Mouse (Mus musculus) embryonic facial prominence, embryonic 15.5 days (tissue): ENCODE results near the gene Foxd3. TPM values are rescaled to one million over a fixed set of nuclear protein-coding genes. Genes with fewer than 3 reads are reported as not detected.

Source experiments
- ATAC-seq: fragments of 200-750 bp; cut with Nextera tagmentation; 2 replicates; pipeline ENCODE4 v1.8.0; 2017; ENCODE audit warnings: low read depth, moderate TSS enrichment; ENCODE audit not compliant: insufficient number of reproducible peaks, low FRiP score, low TSS enrichment
- H3K27ac ChIP-seq: fragments of 300-500 bp; sonication (generic); replicated peaks from 2 replicates; pipeline ENCODE4 v1.5.1; 2015; ENCODE audit warnings: mild to moderate bottlenecking, inconsistent platforms
- H3K27me3 ChIP-seq: fragments of 300-500 bp; sonication (generic); 2 replicates; pipeline ENCODE4 v1.6.1; 2015; ENCODE audit warnings: inconsistent platforms
- H3K36me3 ChIP-seq: fragments of 300-500 bp; sonication (generic); 2 replicates; pipeline ENCODE4 v1.6.1; 2015; ENCODE audit warnings: mild to moderate bottlenecking, inconsistent platforms
- H3K4me1 ChIP-seq: fragments of 300-500 bp; sonication (generic); 2 replicates; pipeline ENCODE4 v1.6.1; 2015; ENCODE audit warnings: inconsistent platforms
- H3K4me2 ChIP-seq: fragments of 300-500 bp; sonication (generic); replicated peaks from 2 replicates; pipeline ENCODE4 v1.6.1; 2015; ENCODE audit warnings: mild to moderate bottlenecking, inconsistent platforms
- H3K4me3 ChIP-seq: fragments of 300-500 bp; sonication (generic); replicated peaks from 2 replicates; pipeline ENCODE4 v1.5.1; 2015; ENCODE audit warnings: mild to moderate bottlenecking, inconsistent platforms
- H3K9ac ChIP-seq: fragments of 300-500 bp; sonication (generic); 2 replicates; pipeline ENCODE4 v1.6.1; 2015; ENCODE audit warnings: inconsistent platforms
- H3K9me3 ChIP-seq: fragments of 300-500 bp; sonication (generic); replicated peaks from 2 replicates; pipeline ENCODE4 v1.6.1; 2016; ENCODE audit warnings: inconsistent platforms
- WGBS: fragments of 180-500 bp; shearing (Covaris S2); methylation state at CpG from one replicate; pipeline ENCODE4 v1.1.7; 2015; 5-methylcytosine and 5-hydroxymethylcytosine counted together
- polyA plus RNA-seq: library from polyadenylated mRNA; unstranded; fragments of >200 nt; fragmentation: Nextera tagmentation; extraction: Ambion mirVana; gene quantifications from 2 replicates; pipeline ENCODE4 v1.2.1, GENCODE M21; 2015

The Foxd3 gene
- polyA plus RNA-seq, 1 experiment from 2014 or later = 1.8 TPM

GRCm38 (mm10) chr4:99657831-99658470 lies 1.9 kb downstream of the Foxd3 start:
- peak overlapping the region; percentile 46 for H3K4me2 ChIP-seq
- H3K9me3 ChIP-seq = no peaks in the 10 kb centered on the region
- peak overlapping the region; percentile 39 for H3K4me3 ChIP-seq
- 3% methylated on average over 37 of the region's 41 CpGs for WGBS
- peaks cover 92% of the 10 kb centered on the region for H3K27me3 ChIP-seq
- H3K36me3 ChIP-seq = no peaks in the 10 kb centered on the region
- no peak overlapping the region for H3K9ac ChIP-seq
- no peak overlapping the region for H3K27ac ChIP-seq
- ATAC-seq = no peak
- H3K4me1 ChIP-seq = peaks cover 37% of the 10 kb centered on the region

- H3K36me3 ChIP-seq = no peaks in the 10 kb centered on the region
- H3K4me1 ChIP-seq = peaks cover 33% of the 10 kb centered on the region
- no peak overlapping the region for H3K27ac ChIP-seq
- H3K27me3 ChIP-seq = peaks cover 92% of the 10 kb centered on the region
- no peak overlapping the region for H3K4me3 ChIP-seq
- H3K9me3 ChIP-seq = no peaks in the 10 kb centered on the region
- no peak overlapping the region for H3K9ac ChIP-seq
- no peak for ATAC-seq
- no peak overlapping the region for H3K4me2 ChIP-seq
- WGBS = 14% methylated on average over 6 of the region's 6 CpGs
These were observed 2.8 kb downstream of the Foxd3 start for GRCm38 (mm10) chr4:99658881-99659280.

- no peak overlapping the region for H3K27ac ChIP-seq
- no peak overlapping the region for H3K4me2 ChIP-seq
- H3K9ac ChIP-seq = no peak overlapping the region
- peaks cover 91% of the 10 kb centered on the region for H3K27me3 ChIP-seq
- no peak for ATAC-seq
- no peaks in the 10 kb centered on the region for H3K9me3 ChIP-seq
- no peaks in the 10 kb centered on the region for H3K36me3 ChIP-seq
- H3K4me3 ChIP-seq = no peak overlapping the region
- H3K4me1 ChIP-seq = peaks cover 33% of the 10 kb centered on the region
- 1% methylated on average over 28 of the region's 28 CpGs for WGBS
These were observed 3.4 kb downstream of the Foxd3 start for GRCm38 (mm10) chr4:99659361-99660072.

GRCm38 (mm10) chr4:99660073-99660611 lies 4.0 kb downstream of the Foxd3 start:
- Histone ChIP-seq H3K27ac (no peak overlapping the region), H3K9ac (no peak overlapping the region), H3K4me3 (0 out of 2 replicates have a peak overlapping the region, but pooled peaks have one; percentile 7), H3K27me3 (peaks cover 91% of the 10 kb centered on the region), H3K4me2 (no peak overlapping the region), H3K9me3 (no peaks in the 10 kb centered on the region), H3K36me3 (no peaks in the 10 kb centered on the region), H3K4me1 (peaks cover 33% of the 10 kb centered on the region)
- under 1% methylated on average over 20 of the region's 20 CpGs for WGBS
- no peak for ATAC-seq

GRCm38 (mm10) chr4:99660981-99661380 lies 4.9 kb downstream of the Foxd3 start:
- Histone ChIP-seq H3K36me3 (no peaks in the 10 kb centered on the region), H3K9me3 (no peaks in the 10 kb centered on the region), H3K27me3 (peaks cover 90% of the 10 kb centered on the region), H3K27ac (no peak overlapping the region), H3K4me3 (no peak overlapping the region), H3K9ac (no peak overlapping the region), H3K4me1 (peaks cover 29% of the 10 kb centered on the region), H3K4me2 (0 out of 2 replicates have a peak overlapping the region, but pooled peaks have one; percentile 28)
- no peak for ATAC-seq
- 0% methylated on average over 11 of the region's 11 CpGs for WGBS

GRCm38 (mm10) chr4:99661956-99662355 lies 5.9 kb downstream of the Foxd3 start:
- no peak for ATAC-seq
- WGBS = 6% methylated on average over 12 of the region's 12 CpGs
- H3K4me3 ChIP-seq = no peak overlapping the region
- peaks cover 20% of the 10 kb centered on the region for H3K4me1 ChIP-seq
- H3K9me3 ChIP-seq = no peaks in the 10 kb centered on the region
- no peak overlapping the region for H3K27ac ChIP-seq
- H3K4me2 ChIP-seq = no peak overlapping the region
- H3K27me3 ChIP-seq = peaks cover 80% of the 10 kb centered on the region
- H3K9ac ChIP-seq = no peak overlapping the region
- no peaks in the 10 kb centered on the region for H3K36me3 ChIP-seq

- 10% methylated on average over 9 of the region's 9 CpGs for WGBS
- H3K9ac ChIP-seq = no peak overlapping the region
- peaks cover 75% of the 10 kb centered on the region for H3K27me3 ChIP-seq
- peaks cover 15% of the 10 kb centered on the region; the same call in 1 of the 2 replicates for H3K4me1 ChIP-seq
- no peaks in the 10 kb centered on the region for H3K9me3 ChIP-seq
- ATAC-seq = no peak
- no peak overlapping the region for H3K4me2 ChIP-seq
- no peaks in the 10 kb centered on the region for H3K36me3 ChIP-seq
- no peak overlapping the region for H3K4me3 ChIP-seq
- H3K27ac ChIP-seq = no peak overlapping the region
These were observed 6.3 kb downstream of the Foxd3 start for GRCm38 (mm10) chr4:99662431-99662830.

- WGBS = 3% methylated on average over 34 of the region's 34 CpGs
- Histone ChIP-seq H3K4me2 (no peak overlapping the region), H3K4me1 (peaks cover 9% of the 10 kb centered on the region; the same call in 1 of the 2 replicates), H3K27ac (no peak overlapping the region), H3K9ac (no peak overlapping the region), H3K4me3 (no peak overlapping the region), H3K27me3 (peaks cover 70% of the 10 kb centered on the region), H3K36me3 (no peaks in the 10 kb centered on the region), H3K9me3 (no peaks in the 10 kb centered on the region)
- ATAC-seq = no peak
These were observed 6.9 kb downstream of the Foxd3 start for GRCm38 (mm10) chr4:99662841-99663567.

- Histone ChIP-seq H3K9me3 (no peaks in the 10 kb centered on the region), H3K4me2 (no peak overlapping the region), H3K36me3 (no peaks in the 10 kb centered on the region), H3K9ac (no peak overlapping the region), H3K4me3 (no peak overlapping the region), H3K27me3 (peaks cover 66% of the 10 kb centered on the region), H3K27ac (no peak overlapping the region), H3K4me1 (peaks cover 9% of the 10 kb centered on the region; the same call in 1 of the 2 replicates)
- 15% methylated on average over 8 of the region's 8 CpGs for WGBS
- ATAC-seq = no peak
These were observed 7.6 kb downstream of the Foxd3 start for GRCm38 (mm10) chr4:99663710-99664109.

GRCm38 (mm10) chr4:99670203-99670851 lies 14.2 kb downstream of the Foxd3 start:
- H3K27ac ChIP-seq = no peak overlapping the region
- H3K9ac ChIP-seq = no peak overlapping the region
- H3K4me2 ChIP-seq = no peak overlapping the region
- 83% methylated on average over 7 of the region's 7 CpGs for WGBS
- H3K9me3 ChIP-seq = no peaks in the 10 kb centered on the region
- no peak overlapping the region for H3K4me3 ChIP-seq
- no peaks in the 10 kb centered on the region for H3K4me1 ChIP-seq
- no peak for ATAC-seq
- H3K36me3 ChIP-seq = no peaks in the 10 kb centered on the region
- H3K27me3 ChIP-seq = peaks cover 4% of the 10 kb centered on the region

GRCm38 (mm10) chr4:99675191-99675590 lies 19.1 kb downstream of the Foxd3 start:
- no peak overlapping the region for H3K27ac ChIP-seq
- H3K9me3 ChIP-seq = no peaks in the 10 kb centered on the region
- no peak overlapping the region for H3K4me2 ChIP-seq
- no peak overlapping the region for H3K9ac ChIP-seq
- no peak overlapping the region for H3K4me3 ChIP-seq
- no peaks in the 10 kb centered on the region for H3K27me3 ChIP-seq
- H3K36me3 ChIP-seq = no peaks in the 10 kb centered on the region
- no peaks in the 10 kb centered on the region for H3K4me1 ChIP-seq
- ATAC-seq = no peak
